Mouse (Mus musculus): ENCODE measurements at regions not wholly inside any gene's neighbourhood (a gene's known extent, or its start where the extent isn't known, plus 50 kb on each side); places are given as distances from the start of the nearest gene placed in this dataset.

GRCm38 (mm10) chr8:30655749-30656241 lies 2772.7 kb upstream of the 5930422O12Rik start:
- no peak for DNase-seq (ENCODE audit: low read depth, low spot score)

GRCm38 (mm10) chr8:30661261-30661660 lies 2767.2 kb upstream of the 5930422O12Rik start:
- DNase-seq (ENCODE audit: low read depth, low spot score) = no peak

GRCm38 (mm10) chr8:30669451-30669850 lies 2759.1 kb upstream of the 5930422O12Rik start:
- no peak for DNase-seq (ENCODE audit: low read depth, low spot score)

DNA sequence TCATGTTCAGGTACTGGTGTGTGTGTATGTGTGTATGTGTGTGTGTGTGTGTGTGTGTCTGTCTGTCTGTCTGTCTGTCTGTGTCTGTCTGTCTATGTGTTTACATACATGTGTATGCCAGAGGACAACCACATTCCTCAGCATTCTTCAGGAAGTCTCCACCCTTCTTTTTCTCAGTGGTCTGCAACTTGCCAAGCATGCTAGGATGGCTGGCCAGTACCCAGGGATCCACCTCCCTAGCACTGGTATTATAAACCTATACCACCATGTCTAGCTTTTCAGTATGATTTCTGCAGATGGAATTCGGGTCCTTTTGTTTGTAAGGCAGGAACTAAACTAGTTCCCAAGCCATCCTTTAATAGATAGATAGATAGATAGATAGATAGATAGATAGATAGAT lies 2751.1 kb upstream of the 5930422O12Rik start:
- DNase-seq (ENCODE audit: low read depth, low spot score) = no peak

GRCm38 (mm10) chr8:30682169-30682568 lies 2746.3 kb upstream of the 5930422O12Rik start:
- no peak for DNase-seq (ENCODE audit: low read depth, low spot score)

GRCm38 (mm10) chr8:30686539-30686938 lies 2742.0 kb upstream of the 5930422O12Rik start:
- no peak for DNase-seq (ENCODE audit: low read depth, low spot score)

DNA sequence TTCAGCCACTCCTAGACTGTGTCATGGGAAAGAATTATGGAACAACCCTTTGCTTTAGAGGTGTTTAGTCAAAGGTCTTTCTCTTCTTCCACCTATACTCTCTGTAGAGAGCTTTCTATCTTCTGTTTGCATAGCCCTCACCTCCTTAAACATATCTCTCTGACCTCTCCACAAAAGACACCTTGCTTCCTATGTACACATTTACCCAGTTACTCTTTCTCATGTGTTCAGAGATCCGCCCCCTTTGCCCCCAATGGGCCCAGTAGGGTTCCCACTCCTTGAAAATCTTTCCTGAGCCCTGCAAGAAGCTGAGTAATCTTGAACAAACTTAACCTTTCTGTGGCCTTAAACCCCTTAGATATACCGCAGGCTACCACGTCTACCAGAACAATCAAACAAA lies 2734.4 kb upstream of the 5930422O12Rik start:
- DNase-seq (ENCODE audit: low read depth, low spot score) = no peak

- DNase-seq (ENCODE audit: low read depth, low spot score) = no peak
These were observed 2711.9 kb upstream of the 5930422O12Rik start for GRCm38 (mm10) chr8:30716643-30717042.

DNA sequence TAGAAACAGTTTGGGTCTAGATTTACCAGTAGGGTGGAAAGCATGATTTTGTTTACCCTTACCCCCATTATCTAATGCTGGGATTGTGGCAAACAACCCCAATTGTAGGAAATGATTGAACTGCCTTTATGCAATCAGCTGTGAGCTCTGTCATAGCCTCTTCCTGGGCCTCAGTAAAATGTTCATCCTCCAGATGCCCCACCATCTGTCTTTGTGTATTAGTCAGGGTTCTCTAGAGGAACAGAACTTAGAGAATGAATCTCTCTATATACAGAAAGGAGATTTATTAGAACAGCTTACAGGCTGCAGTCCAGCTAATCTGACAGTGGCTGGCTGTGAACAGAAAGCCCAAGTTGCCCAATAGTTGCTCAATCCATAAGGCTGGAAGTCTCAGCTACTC lies 2698.1 kb upstream of the 5930422O12Rik start:
- peak; percentile 39 for DNase-seq (ENCODE audit: low read depth, low spot score)

DNA sequence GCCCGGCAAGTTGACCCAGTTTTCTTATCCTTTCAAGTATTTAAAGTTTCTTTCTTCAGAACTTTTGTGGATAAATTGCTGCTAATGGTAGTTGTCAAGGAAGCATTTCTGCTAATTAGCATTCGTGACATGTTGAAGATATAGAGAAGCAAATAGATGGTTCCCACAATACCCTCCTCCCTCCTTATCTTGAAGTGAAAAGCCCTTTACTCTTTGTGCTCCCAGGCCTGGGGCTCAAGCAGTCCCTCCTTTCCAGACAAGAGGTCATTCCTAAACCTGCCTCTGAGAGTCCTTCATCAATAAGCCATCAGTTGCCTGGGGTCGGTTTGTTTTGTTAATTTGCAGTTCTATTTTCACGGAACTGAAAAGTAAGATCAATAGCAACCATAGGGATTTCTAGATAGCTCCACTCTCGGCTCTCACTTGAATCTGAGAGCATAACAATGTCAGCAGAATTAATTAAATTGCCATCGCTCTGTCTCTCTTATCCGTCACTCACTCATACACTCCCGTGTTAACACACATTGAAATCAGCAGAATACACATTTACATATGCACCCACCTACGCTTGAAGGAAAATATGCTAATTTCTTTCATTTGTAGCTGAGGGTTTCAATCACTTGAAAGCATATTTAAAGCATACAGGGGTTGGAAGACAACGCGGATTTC lies 2695.8 kb upstream of the 5930422O12Rik start:
- DNase-seq (ENCODE audit: low read depth, low spot score) = no peak

DNA sequence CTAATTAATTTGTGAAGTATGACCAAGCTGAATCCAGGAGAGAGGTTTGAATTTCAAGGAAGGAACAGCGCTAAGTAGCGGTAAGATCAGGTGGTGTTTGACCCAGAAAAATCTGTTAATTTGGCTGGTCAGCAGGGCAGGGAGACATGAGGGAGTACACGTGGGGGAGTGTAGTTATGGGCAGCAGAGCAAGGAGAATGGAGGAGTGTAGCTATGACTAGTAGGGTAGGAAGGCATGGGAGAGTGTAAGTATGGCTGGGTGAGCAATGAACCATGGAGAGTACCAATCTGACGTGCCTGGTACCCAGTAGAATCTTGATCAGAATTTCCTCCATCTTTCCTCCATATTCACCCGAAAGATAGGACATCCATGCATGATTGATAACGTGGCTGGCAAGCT lies 2695.1 kb upstream of the 5930422O12Rik start:
- no peak for DNase-seq (ENCODE audit: low read depth, low spot score)

DNA sequence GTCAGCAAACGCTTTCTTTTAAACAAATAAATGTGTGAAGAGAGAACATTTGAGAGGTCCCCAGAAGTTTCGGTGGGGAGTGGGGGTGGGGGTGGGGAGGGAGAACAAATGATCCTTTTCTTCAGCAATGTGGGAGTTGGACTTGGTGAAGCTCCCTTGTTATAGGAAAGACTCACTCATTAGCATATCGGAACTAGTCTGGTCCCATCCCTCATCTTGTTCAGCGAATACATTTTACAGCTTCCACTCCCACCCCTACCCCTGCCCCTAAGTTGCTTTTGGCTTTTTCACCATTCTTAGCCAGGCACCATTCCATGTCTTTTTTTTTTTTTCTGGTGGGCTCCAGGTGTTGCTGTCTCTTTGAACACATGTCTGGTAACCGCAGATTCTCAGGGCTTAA lies 2693.2 kb upstream of the 5930422O12Rik start:
- no peak for DNase-seq (ENCODE audit: low read depth, low spot score)

GRCm38 (mm10) chr8:30735740-30736139 lies 2692.8 kb upstream of the 5930422O12Rik start:
- DNase-seq (ENCODE audit: low read depth, low spot score) = no peak

- DNase-seq (ENCODE audit: low read depth, low spot score) = no peak
These were observed 2681.6 kb upstream of the 5930422O12Rik start for GRCm38 (mm10) chr8:30746874-30747273.
